Mouse (Mus musculus): ENCODE measurements around the gene Hist1h3b.
A peak's percentile ranks its signal among the peaks of the same experiment; 100 is the strongest.

Gene Hist1h3b

DNA sequence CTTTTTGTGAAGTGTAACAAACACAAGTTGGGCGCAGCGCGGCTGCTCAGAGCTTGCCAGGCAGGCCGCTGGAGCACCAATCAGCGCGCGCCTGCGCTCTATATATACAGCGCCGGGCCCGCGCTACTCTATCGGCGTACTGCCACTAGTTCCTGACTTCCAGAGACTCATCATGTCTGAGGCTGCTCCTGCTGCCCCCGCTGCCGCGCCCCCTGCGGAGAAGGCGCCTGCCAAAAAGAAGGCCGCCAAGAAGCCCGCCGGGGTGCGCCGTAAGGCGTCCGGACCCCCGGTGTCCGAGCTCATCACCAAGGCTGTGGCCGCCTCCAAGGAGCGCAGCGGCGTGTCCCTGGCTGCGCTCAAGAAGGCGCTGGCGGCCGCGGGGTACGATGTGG, 13.4 kb upstream of the Hist1h3b start, which contains the start of gene Hist1h1c:
Hist1h1c (plus strand) TSS at position 132 of the 392 bp plus-strand sequence.
- DNase-seq (ENCODE audit: low spot score in 2 of 2) = peak; percentile 89 to 92

DNA sequence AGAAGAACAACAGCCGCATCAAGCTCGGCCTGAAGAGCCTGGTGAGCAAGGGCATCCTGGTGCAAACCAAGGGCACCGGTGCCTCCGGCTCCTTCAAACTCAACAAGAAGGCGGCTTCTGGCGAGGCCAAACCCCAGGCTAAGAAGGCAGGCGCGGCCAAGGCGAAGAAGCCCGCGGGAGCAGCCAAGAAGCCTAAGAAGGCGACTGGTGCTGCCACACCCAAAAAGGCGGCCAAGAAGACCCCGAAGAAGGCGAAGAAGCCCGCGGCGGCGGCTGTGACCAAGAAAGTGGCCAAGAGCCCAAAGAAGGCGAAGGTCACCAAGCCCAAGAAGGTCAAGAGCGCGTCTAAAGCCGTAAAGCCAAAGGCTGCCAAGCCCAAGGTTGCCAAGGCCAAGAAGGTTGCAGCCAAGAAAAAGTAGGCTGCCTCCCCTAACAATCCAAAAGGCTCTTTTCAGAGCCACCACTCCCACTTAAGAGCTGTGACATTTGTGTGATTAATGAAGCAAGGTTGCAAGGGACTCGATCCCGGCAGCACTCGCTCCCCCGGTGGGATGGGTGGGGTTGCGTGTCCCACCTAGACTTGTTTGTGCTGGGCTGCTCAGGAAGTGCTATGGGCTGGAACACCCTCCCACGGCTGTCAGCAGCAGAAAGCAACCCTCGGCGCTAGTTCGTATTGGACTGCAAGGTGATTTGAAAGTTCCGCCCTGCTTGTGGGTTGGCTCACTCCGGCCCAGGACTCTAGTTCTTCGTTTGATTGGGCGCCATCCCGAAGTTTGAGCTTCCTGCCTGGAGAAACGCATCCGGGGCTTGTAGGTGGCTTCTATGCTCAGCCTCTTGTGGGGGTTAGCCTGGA, 12.8 kb upstream of the Hist1h3b start:
- DNase-seq (ENCODE audit: low spot score in 2 of 2) = peak; percentile 88 to 90

DNA sequence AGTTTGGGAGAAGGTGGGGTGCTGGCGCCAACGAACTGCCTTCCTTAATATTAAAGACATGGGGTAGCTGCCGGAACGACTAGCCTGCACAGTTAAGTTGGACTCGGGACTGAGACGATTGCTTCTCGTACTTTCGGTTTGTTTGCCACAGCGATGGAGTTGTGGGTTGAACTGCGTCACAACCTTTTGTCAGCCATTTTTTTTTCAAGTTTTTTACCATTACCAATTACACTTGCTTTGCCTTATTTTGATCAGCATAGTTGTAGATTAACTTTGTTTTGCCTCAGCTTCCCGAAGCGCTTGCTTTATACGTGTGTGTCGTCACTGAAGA, 12.2 kb upstream of the Hist1h3b start:
- DNase-seq (ENCODE audit: low spot score in 2 of 2) = no peak

DNA sequence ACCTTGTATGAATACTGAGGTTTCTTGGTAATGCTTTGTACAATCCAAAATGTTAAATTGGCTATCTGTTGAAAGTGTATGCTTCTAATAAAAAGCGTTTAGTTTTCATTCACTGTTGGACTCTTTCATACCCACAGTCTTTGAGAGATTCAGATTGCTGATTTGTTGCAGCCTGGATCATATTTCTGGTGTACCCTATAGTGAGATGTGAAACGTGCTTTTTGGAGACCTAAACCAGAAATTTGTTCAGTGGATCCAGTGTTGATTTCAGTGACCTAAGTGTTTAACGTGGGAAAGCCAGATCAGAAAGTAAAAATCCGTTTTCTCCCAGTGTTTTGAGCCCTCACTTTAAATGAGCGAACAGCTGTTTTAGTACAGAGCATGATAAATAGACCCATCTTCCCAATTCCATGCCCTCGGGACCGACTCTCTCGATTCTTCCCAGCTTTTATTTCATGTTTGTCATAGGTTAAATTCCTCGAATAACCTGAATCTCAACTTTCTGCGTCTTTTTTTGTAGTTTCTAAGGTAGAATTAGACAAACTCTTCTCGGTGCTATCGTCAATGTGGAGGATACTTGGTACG, 11.7 kb upstream of the Hist1h3b start:
- DNase-seq (ENCODE audit: low spot score in 2 of 2) = no peak

DNA sequence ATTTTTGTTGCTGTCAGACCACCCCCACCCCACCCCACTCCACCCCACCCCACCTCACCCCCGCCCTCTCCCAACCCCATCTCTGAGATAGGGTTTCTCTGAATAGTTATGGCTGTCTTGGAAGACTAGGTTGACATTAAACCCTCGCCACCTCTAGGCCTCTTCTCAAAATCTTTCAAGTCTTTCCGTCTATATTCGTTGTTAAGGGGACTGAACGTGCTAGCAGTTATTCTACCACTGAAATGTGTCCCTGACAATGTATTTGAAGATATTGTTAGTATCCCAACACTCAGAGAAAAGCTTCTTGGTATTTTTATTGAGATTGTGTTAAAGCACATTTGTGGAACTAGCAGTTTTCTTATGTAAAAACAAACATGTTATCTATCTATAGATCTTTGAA, 11.2 kb upstream of the Hist1h3b start:
- DNase-seq (ENCODE audit: low spot score in 2 of 2) = no peak

DNA sequence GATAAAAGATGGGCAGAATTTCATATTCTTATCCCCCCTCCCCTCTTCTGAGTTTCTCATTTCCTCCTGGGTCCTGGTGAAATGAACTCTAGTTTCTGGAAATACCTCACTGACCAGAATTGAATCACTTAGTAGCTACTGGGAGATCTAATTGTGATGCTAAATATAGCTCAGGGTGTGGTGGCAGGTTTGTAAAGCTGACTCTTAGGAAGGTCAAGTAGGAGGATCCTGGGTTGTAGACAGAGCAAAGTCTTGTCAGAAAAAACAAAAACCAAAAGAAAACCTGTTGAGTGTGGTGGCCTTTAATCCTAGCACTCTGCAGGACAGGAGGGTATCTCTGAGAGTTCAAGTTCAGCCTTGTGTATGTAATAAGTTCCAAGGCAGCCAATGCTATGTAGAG, 10.1 kb upstream of the Hist1h3b start:
- no peak for DNase-seq (ENCODE audit: low spot score in 2 of 2)

DNA sequence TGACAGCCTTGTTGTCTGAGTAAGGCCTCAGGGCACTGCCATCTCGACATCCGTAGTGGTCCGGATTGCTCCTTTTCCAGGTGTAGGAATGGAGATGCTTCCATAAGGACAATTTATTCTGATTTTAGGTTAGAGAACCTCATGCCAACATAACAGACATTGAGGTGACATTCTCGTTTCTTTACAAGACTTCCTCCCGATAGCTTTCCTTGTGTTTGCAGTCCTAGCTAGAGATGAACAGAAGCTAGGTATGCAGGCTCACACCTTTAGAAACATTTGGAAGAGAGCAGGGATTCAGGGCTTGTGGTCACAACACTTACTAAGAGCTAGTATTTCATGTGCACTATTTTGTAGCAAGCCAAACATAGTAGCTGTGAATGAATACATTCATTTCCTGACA, 8.9 kb upstream of the Hist1h3b start:
- DNase-seq (ENCODE audit: low spot score in 2 of 2) = no peak

DNA sequence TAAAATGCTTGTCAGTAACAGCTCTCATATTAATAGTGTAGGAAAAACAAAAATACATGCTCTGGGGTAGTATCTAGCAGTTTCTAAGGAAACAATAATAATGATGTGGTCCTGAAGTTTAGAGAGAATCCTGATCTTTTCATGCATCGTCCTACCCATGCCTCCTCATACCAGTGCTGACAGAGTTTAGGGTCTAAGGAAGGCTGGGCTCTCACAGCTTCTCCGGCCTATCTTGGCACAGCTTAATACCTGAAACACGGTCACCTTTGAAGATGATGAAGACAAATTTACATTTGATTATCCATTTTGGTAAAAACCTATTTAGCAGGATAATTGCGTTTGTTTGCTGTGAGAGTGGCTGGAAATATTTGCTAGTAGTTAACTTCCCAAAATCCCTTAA, 8.1 kb upstream of the Hist1h3b start:
- no peak for DNase-seq (ENCODE audit: low spot score in 2 of 2)

DNA sequence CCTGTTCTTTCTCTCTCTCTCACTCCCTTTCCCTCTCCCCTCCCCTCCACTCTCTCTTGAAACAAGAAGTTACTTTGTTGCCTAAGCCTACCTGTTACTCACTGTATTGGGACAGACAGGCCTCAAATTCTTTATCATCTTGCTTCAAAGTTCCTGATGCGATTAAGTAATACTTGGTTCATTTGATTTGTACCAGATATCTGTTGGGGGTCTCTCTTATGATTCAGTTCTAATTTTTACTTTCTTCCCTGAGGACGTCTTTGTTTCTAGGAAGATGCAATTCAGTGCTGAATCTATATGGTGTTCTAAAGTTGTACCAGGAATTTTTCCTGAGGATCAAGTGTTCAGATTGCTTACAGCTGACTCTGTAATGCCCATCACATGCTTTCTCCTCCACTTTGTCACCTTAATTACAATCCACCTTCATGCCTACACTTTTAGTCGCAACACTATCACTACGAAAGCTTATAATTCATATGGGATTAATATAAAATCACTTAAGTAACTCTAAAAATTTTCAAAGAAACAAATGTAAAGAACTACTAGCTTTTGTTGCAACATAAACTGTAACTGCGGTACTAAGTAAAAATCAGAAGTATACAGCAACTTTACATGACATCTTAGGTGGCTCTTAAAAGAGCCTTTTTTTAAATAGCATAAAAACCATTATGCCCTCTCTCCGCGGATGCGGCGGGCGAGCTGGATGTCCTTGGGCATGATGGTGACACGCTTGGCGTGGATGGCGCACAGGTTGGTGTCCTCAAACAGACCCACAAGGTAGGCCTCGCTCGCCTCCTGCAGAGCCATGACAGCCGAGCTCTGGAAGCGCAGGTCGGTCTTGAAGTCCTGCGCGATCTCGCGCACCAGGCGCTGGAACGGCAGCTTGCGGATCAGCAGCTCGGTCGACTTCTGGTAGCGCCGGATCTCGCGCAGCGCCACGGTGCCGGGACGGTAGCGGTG, 7.4 kb upstream of the Hist1h3b start:
- no peak for DNase-seq (ENCODE audit: low spot score in 2 of 2)

DNA sequence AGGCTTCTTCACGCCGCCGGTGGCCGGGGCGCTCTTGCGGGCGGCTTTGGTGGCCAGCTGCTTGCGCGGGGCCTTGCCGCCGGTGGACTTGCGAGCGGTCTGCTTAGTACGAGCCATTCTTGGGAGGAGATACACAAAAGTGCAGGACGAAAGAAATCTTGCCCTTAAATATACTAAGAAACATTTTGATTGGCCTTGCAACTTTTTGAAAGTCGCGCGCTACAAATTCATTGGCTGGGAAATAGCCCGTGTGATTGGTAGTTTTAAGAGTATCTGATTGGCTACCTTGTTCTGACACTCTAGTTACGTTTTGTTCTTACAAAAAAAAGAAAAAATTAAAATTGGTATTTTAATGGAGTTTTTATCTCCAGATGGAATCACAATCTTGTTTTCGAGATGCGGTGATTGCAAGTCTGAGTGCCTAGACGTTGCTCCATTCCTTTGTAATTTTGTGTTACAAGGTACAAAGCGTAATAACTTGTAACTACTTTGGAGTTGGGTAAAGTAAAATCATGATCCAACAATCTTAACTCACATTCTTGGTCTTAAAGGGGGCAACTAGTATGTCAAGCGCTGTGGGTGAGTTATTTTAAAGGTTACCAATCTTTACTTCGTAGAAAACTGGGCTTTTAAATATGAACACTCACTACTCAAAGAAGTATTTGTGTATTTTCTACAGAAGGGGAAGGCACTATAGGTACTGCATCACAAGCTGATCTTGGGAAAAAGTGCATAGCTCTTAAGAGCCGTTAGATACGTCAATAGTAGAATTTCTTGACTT, 6.5 kb upstream of the Hist1h3b start, which contains the start of gene Hist1h3c:
Hist1h3c (minus strand) TSS at position 222 of the 781 bp plus-strand sequence.
- peak; percentile 79 to 85 for DNase-seq (ENCODE audit: low spot score in 2 of 2)

DNA sequence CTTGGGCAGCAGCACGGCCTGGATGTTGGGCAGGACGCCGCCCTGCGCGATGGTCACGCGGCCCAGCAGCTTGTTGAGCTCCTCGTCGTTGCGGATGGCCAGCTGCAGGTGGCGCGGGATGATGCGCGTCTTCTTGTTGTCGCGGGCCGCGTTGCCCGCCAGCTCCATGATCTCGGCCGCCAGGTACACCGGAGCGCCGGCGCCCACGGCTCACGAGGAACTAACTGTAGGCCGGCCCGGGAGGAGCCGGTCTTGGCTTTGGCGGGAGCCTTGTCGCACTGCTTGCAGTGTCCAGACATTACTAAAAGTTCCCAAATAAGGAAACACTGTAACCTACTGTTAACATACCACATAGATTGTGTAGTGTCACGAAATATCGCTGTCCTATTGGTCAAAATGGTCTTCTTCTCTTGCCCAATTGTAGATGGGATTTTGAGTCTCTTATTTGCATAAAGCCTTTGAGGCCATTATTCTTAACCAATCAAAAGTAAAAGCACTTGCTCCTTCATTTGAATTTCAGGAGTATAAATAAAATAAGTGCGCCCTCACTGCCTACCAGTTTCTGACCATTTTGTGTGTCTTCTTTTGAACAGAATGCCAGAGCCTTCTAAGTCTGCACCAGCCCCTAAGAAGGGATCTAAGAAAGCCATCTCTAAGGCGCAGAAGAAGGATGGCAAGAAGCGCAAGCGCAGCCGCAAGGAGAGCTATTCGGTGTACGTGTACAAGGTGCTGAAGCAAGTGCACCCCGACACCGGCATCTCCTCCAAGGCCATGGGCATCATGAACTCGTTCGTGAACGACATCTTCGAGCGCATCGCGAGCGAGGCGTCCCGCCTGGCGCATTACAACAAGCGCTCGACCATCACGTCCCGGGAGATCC, 5.6 kb upstream of the Hist1h3b start, which contains the start of gene Hist1h2bb:
Hist1h2bb (plus strand) TSS at position 534 of the 880 bp plus-strand sequence.
- DNase-seq (ENCODE audit: low spot score in 2 of 2) = peak; percentile 75 to 79

DNA sequence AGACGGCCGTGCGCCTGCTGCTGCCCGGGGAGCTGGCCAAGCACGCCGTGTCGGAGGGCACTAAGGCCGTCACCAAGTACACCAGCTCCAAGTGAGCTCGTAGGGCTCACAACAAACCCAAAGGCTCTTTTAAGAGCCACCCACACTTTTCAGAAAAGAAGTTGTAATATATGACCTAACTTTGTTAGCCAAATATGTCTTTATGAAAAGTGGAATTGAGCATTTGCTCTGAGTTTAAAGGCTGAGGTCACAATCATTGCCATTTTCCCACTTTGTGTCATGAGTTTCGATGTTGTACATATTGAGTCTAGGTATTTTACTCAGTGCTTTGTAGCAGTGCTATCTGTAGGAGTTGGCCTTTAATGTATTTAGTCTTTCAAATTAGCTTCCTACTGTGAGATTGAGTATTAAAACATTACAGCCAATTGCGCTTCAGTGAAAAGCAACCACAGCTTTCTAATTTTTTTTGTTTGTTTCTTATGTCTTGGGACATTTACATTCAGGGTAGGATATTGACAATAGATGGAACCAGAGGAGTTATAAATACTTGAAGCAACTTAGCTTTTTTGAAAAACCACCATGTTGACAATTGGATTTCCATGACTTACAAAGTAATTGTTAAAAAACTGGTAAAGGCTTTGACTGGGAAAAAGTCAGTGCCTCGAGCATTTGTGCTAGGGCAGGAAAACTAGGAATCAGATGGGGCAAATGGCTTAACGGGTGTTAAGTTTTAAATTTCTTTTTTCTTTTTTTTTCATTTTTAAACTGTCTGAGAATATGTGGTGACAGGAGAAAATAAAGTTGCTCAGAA, 4.8 kb upstream of the Hist1h3b start:
- no peak for DNase-seq (ENCODE audit: low spot score in 2 of 2)

DNA sequence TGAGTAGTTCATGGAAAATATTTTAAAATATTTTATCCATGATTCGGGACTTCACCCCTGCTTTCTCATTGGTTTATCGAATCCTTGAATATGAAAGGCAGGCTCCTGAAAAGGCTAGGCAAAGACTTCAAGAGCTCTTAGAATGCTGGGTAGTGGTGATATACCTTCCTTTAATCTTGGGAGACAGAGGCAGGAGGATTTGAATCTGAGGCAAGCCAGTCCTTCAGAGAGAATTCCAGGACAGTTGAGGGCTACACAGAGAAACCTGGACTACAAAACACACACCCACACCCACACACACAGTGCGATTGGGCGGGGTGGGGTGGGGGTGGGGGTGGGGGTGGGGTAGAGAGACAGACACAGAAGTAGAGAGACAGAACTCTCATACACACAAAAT, 4.2 kb upstream of the Hist1h3b start:
- DNase-seq (ENCODE audit: low spot score in 2 of 2) = no peak

DNA sequence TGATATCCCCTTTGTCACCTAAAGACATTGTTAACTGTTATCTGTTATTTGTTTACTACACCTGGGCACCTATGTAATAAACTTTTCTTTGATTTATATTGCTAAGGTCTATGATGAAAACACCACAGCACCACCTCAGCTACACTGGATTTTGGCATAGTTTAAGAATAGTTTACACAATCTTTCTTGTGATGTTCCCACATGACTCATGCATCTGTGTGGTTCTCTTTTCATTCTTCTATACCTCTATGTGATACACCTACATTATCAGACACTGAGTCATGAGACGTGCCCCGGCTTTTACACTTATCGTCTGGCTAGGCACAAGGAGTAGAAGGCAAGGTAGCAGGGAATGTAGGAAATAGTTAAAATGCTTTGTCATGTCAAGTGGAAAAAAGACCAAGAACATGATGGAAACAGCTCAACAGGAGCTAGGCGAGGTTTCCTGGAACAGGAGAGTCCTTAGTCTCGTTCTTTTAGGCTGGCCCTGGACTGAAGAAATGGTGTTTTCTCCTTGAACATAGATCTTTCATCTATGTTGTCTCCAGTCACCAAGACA, 2.4 kb upstream of the Hist1h3b start:
- DNase-seq (ENCODE audit: low spot score in 2 of 2) = no peak

DNA sequence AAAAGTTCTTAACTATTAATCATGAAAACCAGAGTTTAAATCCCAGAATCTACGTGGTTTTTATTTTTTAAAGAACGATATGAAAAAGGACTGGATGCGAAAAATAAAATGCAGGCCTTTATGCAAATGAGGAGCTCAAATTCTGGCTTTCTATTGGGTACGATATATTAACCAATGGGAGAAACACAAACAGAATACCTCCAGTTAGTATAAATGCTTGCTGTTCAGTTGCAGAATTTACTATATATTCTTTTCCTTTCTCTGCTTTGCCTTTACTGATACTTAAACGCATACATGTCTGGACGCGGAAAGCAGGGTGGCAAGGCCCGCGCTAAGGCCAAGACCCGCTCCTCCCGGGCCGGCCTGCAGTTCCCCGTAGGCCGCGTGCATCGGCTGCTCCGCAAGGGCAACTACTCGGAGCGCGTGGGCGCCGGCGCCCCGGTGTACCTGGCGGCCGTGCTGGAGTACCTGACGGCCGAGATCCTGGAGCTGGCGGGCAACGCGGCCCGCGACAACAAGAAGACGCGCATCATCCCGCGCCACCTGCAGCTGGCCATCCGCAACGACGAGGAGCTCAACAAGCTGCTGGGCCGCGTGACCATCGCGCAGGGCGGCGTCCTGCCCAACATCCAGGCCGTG, 1.1 kb upstream of the Hist1h3b start, which contains the start of gene Hist1h2ab:
Hist1h2ab (plus strand) TSS at position 288 of the 639 bp plus-strand sequence.
- peak; percentile 33 to 47 for DNase-seq (ENCODE audit: low spot score in 2 of 2)

DNA sequence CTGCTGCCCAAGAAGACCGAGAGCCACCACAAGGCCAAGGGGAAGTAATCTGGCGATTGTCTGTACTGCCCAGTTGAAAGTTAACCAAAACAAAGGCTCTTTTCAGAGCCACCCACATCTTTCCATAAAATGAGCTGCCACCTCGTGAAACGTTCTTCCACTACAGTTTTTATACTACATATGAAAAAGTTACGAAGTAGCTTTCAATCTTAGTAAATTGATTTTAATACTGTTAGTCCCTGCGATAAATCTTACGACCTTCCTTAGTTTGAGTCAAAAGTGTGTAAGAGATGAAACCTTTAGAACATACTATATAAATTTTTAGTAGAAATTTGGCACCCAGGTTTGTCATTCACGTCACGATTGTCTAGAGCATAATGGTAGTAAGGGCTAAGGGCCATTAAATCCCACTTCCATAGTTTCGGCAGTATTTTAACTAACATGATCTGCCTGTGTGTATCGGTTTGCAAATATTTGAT, 550 bp upstream of the Hist1h3b start:
- DNase-seq (ENCODE audit: low spot score in 2 of 2) = no peak

DNA sequence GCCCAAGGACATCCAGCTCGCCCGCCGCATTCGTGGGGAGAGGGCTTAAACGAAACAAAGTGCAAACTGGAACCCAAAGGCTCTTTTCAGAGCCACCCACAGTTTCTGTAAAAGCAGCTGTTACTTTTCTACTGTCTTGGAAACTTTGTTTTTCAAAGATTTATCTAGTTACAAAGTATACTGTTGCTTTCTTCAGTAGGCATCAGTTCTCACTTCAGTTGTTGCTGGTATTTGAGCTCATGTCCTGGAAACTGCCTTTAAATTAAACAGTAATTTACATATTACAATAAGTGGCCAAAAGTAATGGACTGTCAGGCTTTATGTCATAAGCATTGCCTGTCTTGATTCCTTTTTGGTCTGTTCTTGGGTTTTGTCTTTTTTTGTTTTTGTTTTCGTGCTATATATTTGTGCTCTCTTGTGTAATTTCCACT, 690 bp downstream of the Hist1h3b start:
- DNase-seq (ENCODE audit: low spot score in 2 of 2) = no peak
